9 mouse cellular contexts compared by ENCODE assay signal in the genomic region with DNA sequence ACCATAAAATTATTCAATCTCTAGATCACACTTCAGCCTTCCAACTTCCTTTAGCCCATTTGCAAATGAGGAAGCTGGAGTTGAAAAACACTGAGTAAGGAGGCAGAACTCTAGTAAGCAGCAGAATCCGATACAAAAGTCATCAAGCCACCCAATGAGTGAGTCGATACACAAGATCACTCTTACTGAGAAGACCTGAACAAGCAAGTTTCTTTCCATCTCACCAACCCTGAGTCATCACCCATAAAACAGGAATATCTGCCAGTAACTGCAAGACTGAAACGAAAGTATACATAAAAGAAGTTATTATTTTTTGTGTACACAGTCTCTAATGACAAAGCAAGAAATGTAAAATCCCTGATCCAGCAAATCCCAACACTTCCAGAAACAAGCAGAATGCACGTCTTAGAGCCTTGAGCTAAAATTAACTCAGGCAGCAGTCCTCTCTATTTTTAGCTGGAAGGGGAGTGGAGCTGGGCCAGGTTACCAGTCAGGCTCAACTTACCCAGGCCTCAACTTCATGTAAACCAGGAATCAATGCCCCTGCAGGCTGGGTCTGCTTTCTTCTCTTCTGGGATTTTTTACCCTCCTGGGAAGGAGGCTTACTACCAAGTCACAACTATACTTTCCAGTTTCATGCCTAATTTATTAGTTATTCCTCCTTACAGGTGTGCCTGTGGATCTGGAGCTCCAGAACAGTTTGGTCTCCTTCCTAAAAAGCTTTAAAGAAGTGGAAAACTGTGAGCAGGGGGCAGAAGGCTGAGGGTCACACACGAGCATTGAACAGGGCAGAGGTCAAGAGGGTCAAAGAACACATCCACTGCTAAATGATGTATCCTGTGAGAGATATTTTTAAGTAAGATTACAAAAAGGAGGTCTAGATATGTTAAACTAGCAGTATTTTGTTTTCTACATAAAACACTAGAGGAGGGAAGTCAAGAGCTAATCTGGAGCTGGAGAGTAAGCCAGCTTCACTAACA. TPM values are rescaled to one million over a fixed set of nuclear protein-coding genes. Genes with fewer than 3 reads are reported as not detected.
DNase-seq lines count a peak whose midpoint lies in the region; ATAC-seq and TF ChIP-seq lines count a peak whose summit lies in the region.
"Had no signal": no experiment of that assay in that cellular context is flagged by ENCODE, and none has a peak within 500 bp of the region (broad histone marks: within the 10 kb centered on the region; RNA-seq: fewer than 3 reads in every experiment).

No protein-coding gene starts in this region.

- H3K27me3 ChIP-seq in kidney, adult 2 months (replicated peaks; ENCODE audit: control insufficient read depth, insufficient read depth, low read length), result no peaks in the 10 kb centered on the region
- H3K27me3 ChIP-seq in MEL (ENCODE audit: control insufficient read depth in 1 of 2, insufficient read depth in 2 of 2, low read length in 2 of 2), result no peaks in the 10 kb centered on the region
- H3K27me3 ChIP-seq in neural tube, embryonic 15.5 days (replicated peaks), result no peaks in the 10 kb centered on the region

- H3K9ac ChIP-seq in MEL (ENCODE audit: control insufficient read depth, low read depth, low read length, poor library complexity, severe bottlenecking), result peak overlapping the region; percentile 47
- H3K9ac ChIP-seq in neural tube, embryonic 15.5 days (replicated peaks), result no peak overlapping the region

- no peak for TF ChIP-seq RAD21 in MEL (IDR thresholded peaks at IDR 0.05; ENCODE audit: low read depth, low read length)

- 14% methylated on average over 5 of the region's 5 CpGs for WGBS in kidney, adult 2 months
- 18% methylated on average over 5 of the region's 5 CpGs for WGBS in macrophage (ENCODE audit: missing documents)
- WGBS in neural tube, embryonic 15.5 days, result 71% methylated on average over 5 of the region's 5 CpGs

- H3K4me3 ChIP-seq in kidney, adult 2 months (ENCODE audit: insufficient read depth, low read depth, low read length), result no peak overlapping the region
- H3K4me3 ChIP-seq in MEL (ENCODE audit: control insufficient read depth in 1 of 2, insufficient read depth in 1 of 2, low read depth in 2 of 2, low read length in 2 of 2), result peak overlapping the region; percentile 26 to 44
- peak overlapping the region; percentile 12; the same call in 1 of the 2 replicates for H3K4me3 ChIP-seq in macrophage (ENCODE audit: inconsistent target)
- H3K4me3 ChIP-seq in neural tube, embryonic 15.5 days (replicated peaks), result no peak overlapping the region

- TF ChIP-seq EP300 in MEL (IDR thresholded peaks at IDR 0.05; ENCODE audit: low read depth in 1 of 2, low read length in 2 of 2), result 0 out of 4 replicates have a peak, but pooled peaks of 1 of the 2 experiments have one; percentile 9

- DNase-seq in kidney, adult 2 months, result peak; percentile 43
- no peak for DNase-seq in kidney, adult 11 months
- peak; percentile 74 for DNase-seq in MEL (ENCODE audit: low read depth, low spot score)
- DNase-seq in left cerebral cortex, adult 18-20 months (ENCODE audit: low spot score in 2 of 2), result no peak
- DNase-seq in cerebellum, adult 8-10 months, result no peak
- DNase-seq: layer of hippocampus, adult 9-11 months had no signal

- no peaks in the 10 kb centered on the region for H3K9me3 ChIP-seq in MEL (replicated peaks; ENCODE audit: insufficient read depth, low read length)
- H3K9me3 ChIP-seq in neural tube, embryonic 15.5 days (replicated peaks), result no peaks in the 10 kb centered on the region

- peaks cover 26% of the 10 kb centered on the region for H3K4me1 ChIP-seq in kidney, adult 2 months (ENCODE audit: control insufficient read depth, insufficient read depth, low read length)
- peaks cover 2 to 10% of the 10 kb centered on the region in 2 experiments for H3K4me1 ChIP-seq in MEL (ENCODE audit: control insufficient read depth in 1 of 2, insufficient read depth in 2 of 2, low read length in 2 of 2)
- H3K4me1 ChIP-seq in neural tube, embryonic 15.5 days, result peaks cover 4% of the 10 kb centered on the region; the same call in 1 of the 2 replicates

- H3K27ac ChIP-seq in kidney, adult 2 months (ENCODE audit: insufficient read depth, low read depth, low read length), result peak overlapping the region; percentile 86
- H3K27ac ChIP-seq in MEL (ENCODE audit: control insufficient read depth, low read depth, low read length), result peak overlapping the region; percentile 15
- H3K27ac ChIP-seq in macrophage, result peak overlapping the region; percentile 96
- no peak overlapping the region for H3K27ac ChIP-seq in neural tube, embryonic 15.5 days (replicated peaks)

- TF ChIP-seq POLR2A in kidney, adult 2 months (IDR thresholded peaks at IDR 0.05; ENCODE audit: low read depth, low read length), result no peak
- TF ChIP-seq POLR2A in MEL (IDR thresholded peaks at IDR 0.05; ENCODE audit: control insufficient read depth in 1 of 2, insufficient read depth in 1 of 2, low read depth in 1 of 2, low read length in 2 of 2, poor library complexity in 1 of 2), result no peak

- no peak for TF ChIP-seq CTCF in kidney, adult 2 months (conservative IDR thresholded peaks at IDR 0.05; ENCODE audit: insufficient read depth, insufficient read length, low read depth, low read length)
- no peak for TF ChIP-seq CTCF in MEL (IDR thresholded peaks at IDR 0.05 in 2 of 3, conservative IDR thresholded peaks at IDR 0.05 in 1 of 3; ENCODE audit: control insufficient read depth in 1 of 3, insufficient read depth in 1 of 3, low read depth in 2 of 3, low read length in 3 of 3, poor library complexity in 1 of 3, severe bottlenecking in 1 of 3)

- peaks cover 3% of the 10 kb centered on the region; the same call in 1 of the 2 replicates for H3K79me2 ChIP-seq in MEL (ENCODE audit: control insufficient read depth, insufficient read depth, low read length, poor library complexity)
- H3K79me2 ChIP-seq in macrophage (ENCODE audit: inconsistent target), result peaks cover 72% of the 10 kb centered on the region

- no peak overlapping the region for H3K4me2 ChIP-seq in neural tube, embryonic 15.5 days

- ATAC-seq in granulocyte monocyte progenitor cell, adult 5-6 weeks (replicated peaks; ENCODE audit: poor library complexity, severe bottlenecking), result peak; percentile 23
- ATAC-seq in neural tube, embryonic 15.5 days (ENCODE audit: low FRiP score), result no peak

- H3K36me3 ChIP-seq in kidney, adult 2 months (ENCODE audit: control insufficient read depth, insufficient read depth, low read length), result no peaks in the 10 kb centered on the region
- H3K36me3 ChIP-seq in MEL (ENCODE audit: control insufficient read depth in 1 of 2, insufficient read depth in 2 of 2, low read length in 2 of 2), result peaks cover 0 to 16% of the 10 kb centered on the region in 2 experiments; a peak in 2 of 4 replicates
- H3K36me3 ChIP-seq in macrophage (ENCODE audit: inconsistent target), result no peaks in the 10 kb centered on the region
- H3K36me3 ChIP-seq in neural tube, embryonic 15.5 days, result no peaks in the 10 kb centered on the region

TF ChIP-seq in MEL, 35 proteins besides CTCF, POLR2A, EP300 and RAD21 (continues in another document):
- TF ChIP-seq POLR2AphosphoS2 (IDR thresholded peaks at IDR 0.05; ENCODE audit: low read length), result no peak

RNA-seq across cellular contexts. Expression of gene Nr1d2, which starts 4.7 kb away (rescaled TPM):
- 17.0 and 26.7 TPM in 2 replicates for polyA plus RNA-seq in kidney, adult 2 months (2012; rRNA removed)
- 5.4 and 6.1 TPM in 2 replicates for total RNA-seq in MEL (2012; rRNA removed)
- polyA plus RNA-seq in MEL (2012; ENCODE audit: insufficient read depth in 1 of 2, insufficient read length in 2 of 2, low read depth in 1 of 2, low replicate concordance in 2 of 2, missing spikeins in 1 of 2) (1 to 10 TPM in 1 of 2 experiments, not detected in 1; 4.9 TPM), macrophage (2018) (15.9 to 35.2 TPM (median 29.4 TPM) in 3 replicates)
- total RNA-seq in granulocyte monocyte progenitor cell, adult 5-6 weeks (2014; fragmentation: Nextera tagmentation), result 5.8 and 9.9 TPM in 2 replicates
- 7.8 and 9.5 TPM in 2 replicates for total RNA-seq in granulocyte monocyte progenitor cell, adult 5-6 weeks (2017)
- 100 to 1,000 TPM in 18 of 26 experiments, 10 to 100 TPM in 8; 50.5 to 201 (median 119) TPM for total RNA-seq in macrophage (2018; cell fraction: chromatin; rRNA removed)
- 10 to 100 TPM; 14.0 to 44.0 (median 30.0) TPM for total RNA-seq in macrophage (2018; cell fraction: cytosol; rRNA removed)
- total RNA-seq in macrophage (2018; cell fraction: nucleus; rRNA removed), result 100 to 1,000 TPM in 11 of 26 experiments, 10 to 100 TPM in 15; 39.2 to 177 (median 89.2) TPM
- polyA plus RNA-seq in neural tube, embryonic 15.5 days (2015; fragmentation: Nextera tagmentation; extraction: Ambion mirVana), result 5.6 and 6.1 TPM in 2 replicates
- total RNA-seq in left cerebral cortex, adult 18-20 months (2021), result 10 to 100 TPM; 80.0 to 87.4 TPM

RNA-seq across cellular contexts. Expression of gene Nkiras1, which starts 36.7 kb away (rescaled TPM):
- 9.4 and 13.1 TPM in 2 replicates for polyA plus RNA-seq in kidney, adult 2 months (2012; rRNA removed)
- total RNA-seq in MEL (2012; rRNA removed), result 5.7 and 6.8 TPM in 2 replicates
- polyA plus RNA-seq in MEL (2012; ENCODE audit: insufficient read depth in 1 of 2, insufficient read length in 2 of 2, low read depth in 1 of 2, low replicate concordance in 2 of 2, missing spikeins in 1 of 2) (1 to 10 TPM in 1 of 2 experiments, not detected in 1; 6.9 TPM), macrophage (2018) (6.7 to 11.3 TPM (median 8.8 TPM) in 3 replicates)
- 10.7 and 27.7 TPM in 2 replicates for total RNA-seq in granulocyte monocyte progenitor cell, adult 5-6 weeks (2014; fragmentation: Nextera tagmentation)
- 4.9 and 8.4 TPM in 2 replicates for total RNA-seq in granulocyte monocyte progenitor cell, adult 5-6 weeks (2017)
- 10 to 100 TPM in 24 of 26 experiments, 1 to 10 TPM in 2; 8.1 to 54.0 (median 23.8) TPM for total RNA-seq in macrophage (2018; cell fraction: chromatin; rRNA removed)
- total RNA-seq in macrophage (2018; cell fraction: cytosol; rRNA removed), result 10 to 100 TPM in 8 of 26 experiments, 1 to 10 TPM in 18; 3.6 to 17.4 (median 7.7) TPM
- 10 to 100 TPM in 25 of 26 experiments, 1 to 10 TPM in 1; 9.2 to 55.9 (median 29.5) TPM for total RNA-seq in macrophage (2018; cell fraction: nucleus; rRNA removed)
- 60.9 and 70.3 TPM in 2 replicates for polyA plus RNA-seq in neural tube, embryonic 15.5 days (2015; fragmentation: Nextera tagmentation; extraction: Ambion mirVana)
- 100 to 1,000 TPM; 101 to 104 TPM for total RNA-seq in left cerebral cortex, adult 18-20 months (2021)

RNA-seq across cellular contexts. Expression of gene Rpl15, which starts 36.9 kb away (rescaled TPM):
- 257 and 357 TPM in 2 replicates for polyA plus RNA-seq in kidney, adult 2 months (2012; rRNA removed)
- 1,780 and 1,810 TPM in 2 replicates for total RNA-seq in MEL (2012; rRNA removed)
- 100 to 1,000 TPM in 1 of 2 experiments, 10 to 100 TPM in 1; 99.6 to 885 TPM for polyA plus RNA-seq in MEL (2012; ENCODE audit: insufficient read depth in 1 of 2, insufficient read length in 2 of 2, low read depth in 1 of 2, low replicate concordance in 2 of 2, missing spikeins in 1 of 2)
- 2,321 and 2,369 TPM in 2 replicates for total RNA-seq in granulocyte monocyte progenitor cell, adult 5-6 weeks (2014; fragmentation: Nextera tagmentation)
- total RNA-seq in granulocyte monocyte progenitor cell, adult 5-6 weeks (2017), result 2,140 and 2,427 TPM in 2 replicates
- 100 to 1,000 TPM in 1 of 26 experiments, 10 to 100 TPM in 25; 20.0 to 152 (median 38.1) TPM for total RNA-seq in macrophage (2018; cell fraction: chromatin; rRNA removed)
- total RNA-seq in macrophage (2018; cell fraction: cytosol; rRNA removed), result 1,000 to 10,000 TPM in 1 of 26 experiments, 100 to 1,000 TPM in 25; 584 to 1,229 (median 731) TPM
- 100 to 1,000 TPM in 21 of 26 experiments, 10 to 100 TPM in 5; 55.7 to 196 (median 126) TPM for total RNA-seq in macrophage (2018; cell fraction: nucleus; rRNA removed)
- polyA plus RNA-seq in macrophage (2018), result 300 to 721 TPM (median 628 TPM) in 3 replicates
- polyA plus RNA-seq in neural tube, embryonic 15.5 days (2015; fragmentation: Nextera tagmentation; extraction: Ambion mirVana), result 264 and 298 TPM in 2 replicates
- total RNA-seq in left cerebral cortex, adult 18-20 months (2021), result 100 to 1,000 TPM; 374 to 415 TPM

Comparison
In these comparisons a context has a peak if more than half of its experiments do, and no peak if none do; other contexts are left out.
1. DNase-seq: peak in kidney, adult 2 months (single experiment) and MEL (single experiment); none in kidney, adult 11 months (single experiment), left cerebral cortex, adult 18-20 months (0 of 2) and cerebellum, adult 8-10 months (single experiment).
2. H3K4me3 ChIP-seq: peak in MEL (2 of 2) and macrophage (single experiment); none in kidney, adult 2 months (single experiment) and neural tube, embryonic 15.5 days (single experiment).